Mouse (Mus musculus) stomach, embryonic 15.5 days (tissue): ENCODE data around the gene H60c. TPM values are rescaled to one million over a fixed set of nuclear protein-coding genes. Genes with fewer than 3 reads are reported as not detected.
A peak's percentile ranks its signal among the peaks of the same experiment; 100 is the strongest.

Source experiments
- ATAC-seq: fragments of 200-750 bp; cut with Nextera tagmentation; 2 replicates; pipeline ENCODE4 v1.8.0; 2017; ENCODE audit warnings: low read depth, moderate number of reproducible peaks, moderate TSS enrichment; ENCODE audit not compliant: insufficient read depth, low FRiP score
- H3K27ac ChIP-seq: fragments of 300-500 bp; sonication (generic); 2 replicates; pipeline ENCODE4 v1.5.1; 2015; ENCODE audit warnings: mild to moderate bottlenecking, inconsistent platforms
- H3K27me3 ChIP-seq: fragments of 300-500 bp; sonication (generic); replicated peaks from 2 replicates; pipeline ENCODE4 v1.6.1; 2015; ENCODE audit warnings: inconsistent platforms
- H3K36me3 ChIP-seq: fragments of 300-500 bp; sonication (generic); 2 replicates; pipeline ENCODE4 v1.6.1; 2015; ENCODE audit warnings: inconsistent platforms
- H3K4me1 ChIP-seq: fragments of 300-500 bp; sonication (generic); 2 replicates; pipeline ENCODE4 v1.6.1; 2015; ENCODE audit warnings: inconsistent platforms
- H3K4me2 ChIP-seq: fragments of 300-500 bp; sonication (generic); 2 replicates; pipeline ENCODE4 v1.6.1; 2015; ENCODE audit warnings: mild to moderate bottlenecking, inconsistent platforms
- H3K4me3 ChIP-seq: fragments of 300-500 bp; sonication (generic); replicated peaks from 2 replicates; pipeline ENCODE4 v1.5.1; 2015; ENCODE audit warnings: inconsistent platforms
- H3K9ac ChIP-seq: fragments of 300-500 bp; sonication (generic); 2 replicates; pipeline ENCODE4 v1.6.1; 2015; ENCODE audit warnings: inconsistent platforms
- H3K9me3 ChIP-seq: fragments of 300-500 bp; sonication (generic); 2 replicates; pipeline ENCODE4 v1.6.1; 2016; ENCODE audit warnings: inconsistent platforms
- WGBS: fragments of 180-500 bp; shearing (Covaris S2); methylation state at CpG from one replicate; pipeline ENCODE4 v1.1.7; 2015; 5-methylcytosine and 5-hydroxymethylcytosine counted together
- polyA plus RNA-seq: library from polyadenylated mRNA; unstranded; fragments of >200 nt; fragmentation: Nextera tagmentation; extraction: Ambion mirVana; gene quantifications from 2 replicates; pipeline ENCODE4 v1.2.1, GENCODE M21; 2015

The H60c gene
- polyA plus RNA-seq, 1 experiment from 2014 or later = 0.15 TPM

DNA sequence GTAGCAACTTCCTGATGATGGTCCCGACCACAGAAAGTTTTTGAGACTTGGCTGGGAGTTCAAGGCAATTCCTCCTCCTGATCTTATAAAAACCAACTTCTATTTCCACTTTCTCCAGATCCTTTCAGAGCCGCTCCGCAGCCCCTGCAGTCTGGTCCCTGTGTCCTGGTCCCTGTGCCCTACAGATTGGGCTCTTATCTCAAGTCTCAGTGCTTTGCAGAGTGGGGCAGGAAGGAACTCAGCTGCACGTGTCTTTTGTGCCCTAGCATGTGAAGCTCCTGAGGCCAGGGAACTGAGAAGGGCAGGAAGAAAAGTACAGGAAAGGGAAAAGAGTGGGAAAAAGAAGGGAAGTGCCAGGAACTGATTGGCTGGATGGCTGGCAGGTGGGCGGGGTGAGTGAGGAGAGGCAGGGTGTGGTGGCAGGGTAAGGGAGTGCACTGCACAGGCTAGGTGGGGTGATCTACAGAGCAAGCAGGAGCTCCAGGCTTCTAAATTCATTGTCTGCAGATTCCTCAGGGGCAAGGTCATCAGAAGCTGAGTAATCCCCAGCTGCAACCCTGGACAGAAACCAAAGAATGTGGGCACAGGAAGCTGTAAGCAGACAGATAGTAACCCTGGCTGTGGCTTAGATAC, 30.8 kb downstream of the H60c start:
- no peak overlapping the region for H3K9ac ChIP-seq
- H3K27me3 ChIP-seq = no peaks in the 10 kb centered on the region
- no peak overlapping the region for H3K27ac ChIP-seq
- no peaks in the 10 kb centered on the region for H3K4me1 ChIP-seq
- 65% methylated on average over 5 of the region's 5 CpGs for WGBS
- no peak overlapping the region for H3K4me2 ChIP-seq
- ATAC-seq = peak; percentile 43; the same call in 1 of the 2 replicates
- H3K9me3 ChIP-seq = no peaks in the 10 kb centered on the region
- H3K36me3 ChIP-seq = no peaks in the 10 kb centered on the region
- no peak overlapping the region for H3K4me3 ChIP-seq

DNA sequence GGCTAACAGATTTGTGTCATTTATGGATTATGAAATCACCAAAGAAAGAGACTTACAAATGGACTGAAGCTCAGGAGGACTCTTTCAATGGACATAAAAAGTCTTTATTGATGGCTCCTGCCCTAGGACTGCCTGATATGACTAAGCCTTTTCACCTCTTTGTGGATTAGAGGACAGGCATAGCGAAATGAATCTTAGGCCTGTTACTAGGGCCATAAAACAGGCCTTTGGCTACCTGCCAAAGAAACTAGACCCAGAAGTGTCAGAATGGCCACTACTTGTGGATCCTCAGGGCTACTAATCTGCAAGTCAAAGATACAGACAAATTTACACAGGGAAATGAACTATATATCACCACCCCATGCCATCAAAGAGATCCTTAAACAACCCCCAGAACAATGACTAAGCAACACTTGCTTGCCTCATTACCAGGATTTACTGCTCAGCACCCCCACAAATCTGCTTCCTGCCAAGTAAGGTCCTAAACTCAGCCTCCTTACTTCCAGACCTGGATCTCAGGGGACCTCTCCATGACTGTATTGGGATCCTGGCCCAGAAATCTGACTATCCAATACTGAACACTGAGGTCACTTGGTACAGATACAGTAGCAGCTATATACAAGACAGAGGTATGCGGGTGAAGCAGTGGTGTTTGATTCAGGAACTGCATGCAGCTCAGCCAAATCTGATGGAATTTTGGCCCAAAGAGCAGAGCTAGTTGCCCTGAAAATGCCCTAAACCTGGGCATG, 39.0 kb downstream of the H60c start:
- Histone ChIP-seq H3K27me3 (no peaks in the 10 kb centered on the region), H3K4me2 (no peak overlapping the region), H3K27ac (no peak overlapping the region), H3K4me3 (no peak overlapping the region), H3K36me3 (no peaks in the 10 kb centered on the region), H3K9ac (no peak overlapping the region), H3K4me1 (no peaks in the 10 kb centered on the region), H3K9me3 (no peaks in the 10 kb centered on the region)
- ATAC-seq = no peak; the same call in 1 of the 2 replicates
- WGBS = 72% methylated on average over 2 of the region's 2 CpGs

Other genes with a start within 250 kb of the H60c start
- 2.9 and 3.0 TPM in 2 replicates for gene Ppp1r14c, start 98.3 kb upstream of the H60c start, polyA plus RNA-seq